Mouse (Mus musculus): ENCODE results near the gene Slc6a12. TPM values are rescaled to one million over a fixed set of nuclear protein-coding genes. Genes with fewer than 3 reads are reported as not detected.

The Slc6a12 gene
- polyA plus RNA-seq, 1 experiment from 2014 or later: 0.08 TPM

- H3K4me3 ChIP-seq (replicated peaks): no peak overlapping the region
- no peaks in the 10 kb centered on the region for H3K9me3 ChIP-seq
- no peaks in the 10 kb centered on the region for H3K36me3 ChIP-seq (replicated peaks)
- no peak for ATAC-seq (ENCODE audit: low FRiP score)
- 78% methylated on average over 10 of the region's 10 CpGs for WGBS
- no peak overlapping the region for H3K4me2 ChIP-seq
- H3K4me1 ChIP-seq: peaks cover 11% of the 10 kb centered on the region
- no peak overlapping the region for H3K9ac ChIP-seq
- H3K27ac ChIP-seq: no peak overlapping the region
- H3K27me3 ChIP-seq: no peaks in the 10 kb centered on the region
These were observed 16.3 kb upstream of the Slc6a12 start for GRCm38 (mm10) chr6:121326486-121327069.

- Histone ChIP-seq H3K27ac (no peak overlapping the region), H3K4me1 (peaks cover 11% of the 10 kb centered on the region), H3K4me3 (replicated peaks) (no peak overlapping the region), H3K4me2 (no peak overlapping the region), H3K27me3 (no peaks in the 10 kb centered on the region), H3K9me3 (no peaks in the 10 kb centered on the region), H3K9ac (no peak overlapping the region), H3K36me3 (replicated peaks) (no peaks in the 10 kb centered on the region)
- 53% methylated on average over 9 of the region's 9 CpGs for WGBS
- no peak for ATAC-seq (ENCODE audit: low FRiP score)
These were observed 14.4 kb upstream of the Slc6a12 start for GRCm38 (mm10) chr6:121328417-121328884.

GRCm38 (mm10) chr6:121329848-121330508, 12.9 kb upstream of the Slc6a12 start:
- 7% methylated on average over 10 of the region's 10 CpGs for WGBS
- H3K9me3 ChIP-seq: no peaks in the 10 kb centered on the region
- H3K4me1 ChIP-seq: peaks cover 11% of the 10 kb centered on the region
- no peaks in the 10 kb centered on the region for H3K36me3 ChIP-seq (replicated peaks)
- H3K4me3 ChIP-seq (replicated peaks): no peak overlapping the region
- H3K9ac ChIP-seq: no peak overlapping the region
- no peak overlapping the region for H3K4me2 ChIP-seq
- H3K27ac ChIP-seq: 0 out of 2 replicates have a peak overlapping the region, but pooled peaks have one; percentile 36
- no peaks in the 10 kb centered on the region for H3K27me3 ChIP-seq
- ATAC-seq (ENCODE audit: low FRiP score): peak; percentile 56; the same call in 1 of the 2 replicates

- Histone ChIP-seq H3K27ac (no peak overlapping the region), H3K4me1 (no peaks in the 10 kb centered on the region; the same call in 1 of the 2 replicates), H3K27me3 (peaks cover 3% of the 10 kb centered on the region), H3K9me3 (no peaks in the 10 kb centered on the region), H3K36me3 (replicated peaks) (no peaks in the 10 kb centered on the region), H3K4me2 (no peak overlapping the region), H3K4me3 (replicated peaks) (no peak overlapping the region), H3K9ac (no peak overlapping the region)
- 90% methylated on average over 9 of the region's 9 CpGs for WGBS
- no peak for ATAC-seq (ENCODE audit: low FRiP score)
These were observed 7.0 kb upstream of the Slc6a12 start for GRCm38 (mm10) chr6:121335841-121336240.

- Histone ChIP-seq H3K4me1 (no peaks in the 10 kb centered on the region; the same call in 1 of the 2 replicates), H3K9me3 (no peaks in the 10 kb centered on the region), H3K4me3 (replicated peaks) (no peak overlapping the region), H3K9ac (no peak overlapping the region), H3K27me3 (peaks cover 3% of the 10 kb centered on the region), H3K4me2 (no peak overlapping the region), H3K36me3 (replicated peaks) (no peaks in the 10 kb centered on the region), H3K27ac (no peak overlapping the region)
- ATAC-seq (ENCODE audit: low FRiP score): no peak
- 77% methylated on average over 8 of the region's 8 CpGs for WGBS
These were observed 6.3 kb upstream of the Slc6a12 start for GRCm38 (mm10) chr6:121336558-121336957.

GRCm38 (mm10) chr6:121337229-121337628, 5.6 kb upstream of the Slc6a12 start:
- Histone ChIP-seq H3K4me1 (no peaks in the 10 kb centered on the region; the same call in 1 of the 2 replicates), H3K4me3 (replicated peaks) (no peak overlapping the region), H3K9me3 (no peaks in the 10 kb centered on the region), H3K36me3 (replicated peaks) (no peaks in the 10 kb centered on the region), H3K9ac (no peak overlapping the region), H3K27ac (no peak overlapping the region), H3K4me2 (no peak overlapping the region), H3K27me3 (peaks cover 3% of the 10 kb centered on the region)
- 93% methylated on average over 9 of the region's 9 CpGs for WGBS
- no peak for ATAC-seq (ENCODE audit: low FRiP score)

GRCm38 (mm10) chr6:121337770-121338518, 4.9 kb upstream of the Slc6a12 start:
- Histone ChIP-seq H3K27ac (no peak overlapping the region), H3K27me3 (peaks cover 8% of the 10 kb centered on the region), H3K9me3 (no peaks in the 10 kb centered on the region), H3K9ac (no peak overlapping the region), H3K4me2 (no peak overlapping the region), H3K4me1 (no peaks in the 10 kb centered on the region; the same call in 1 of the 2 replicates), H3K4me3 (replicated peaks) (no peak overlapping the region), H3K36me3 (replicated peaks) (no peaks in the 10 kb centered on the region)
- 28% methylated on average over 3 of the region's 3 CpGs for WGBS
- peak; percentile 74 for ATAC-seq (ENCODE audit: low FRiP score)

GRCm38 (mm10) chr6:121338519-121338896, 4.4 kb upstream of the Slc6a12 start:
- no peak overlapping the region for H3K4me2 ChIP-seq
- H3K27ac ChIP-seq: no peak overlapping the region
- no peaks in the 10 kb centered on the region for H3K9me3 ChIP-seq
- H3K27me3 ChIP-seq: peaks cover 8% of the 10 kb centered on the region
- no peak overlapping the region for H3K4me3 ChIP-seq (replicated peaks)
- no peak overlapping the region for H3K9ac ChIP-seq
- H3K4me1 ChIP-seq: no peaks in the 10 kb centered on the region; the same call in 1 of the 2 replicates
- H3K36me3 ChIP-seq (replicated peaks): no peaks in the 10 kb centered on the region
- no peak for ATAC-seq (ENCODE audit: low FRiP score)
- WGBS: 62% methylated on average over 4 of the region's 4 CpGs

GRCm38 (mm10) chr6:121341650-121342049, 1.2 kb upstream of the Slc6a12 start:
- no peaks in the 10 kb centered on the region for H3K36me3 ChIP-seq (replicated peaks)
- H3K9ac ChIP-seq: no peak overlapping the region
- WGBS: 86% methylated on average over 6 of the region's 6 CpGs
- H3K27me3 ChIP-seq: peaks cover 16% of the 10 kb centered on the region
- H3K4me3 ChIP-seq (replicated peaks): no peak overlapping the region
- H3K4me2 ChIP-seq: no peak overlapping the region
- H3K9me3 ChIP-seq: no peaks in the 10 kb centered on the region
- H3K4me1 ChIP-seq: no peaks in the 10 kb centered on the region; the same call in 1 of the 2 replicates
- no peak for ATAC-seq (ENCODE audit: low FRiP score)
- no peak overlapping the region for H3K27ac ChIP-seq

GRCm38 (mm10) chr6:121343771-121344123, 871 bp downstream of the Slc6a12 start:
- no peak for ATAC-seq (ENCODE audit: low FRiP score)
- H3K27ac ChIP-seq: no peak overlapping the region
- 73% methylated on average over 6 of the region's 6 CpGs for WGBS
- H3K9me3 ChIP-seq: no peaks in the 10 kb centered on the region
- no peaks in the 10 kb centered on the region for H3K4me1 ChIP-seq
- peaks cover 16% of the 10 kb centered on the region; the same call in 1 of the 2 replicates for H3K27me3 ChIP-seq
- H3K9ac ChIP-seq: no peak overlapping the region
- no peaks in the 10 kb centered on the region for H3K36me3 ChIP-seq (replicated peaks)
- no peak overlapping the region for H3K4me3 ChIP-seq (replicated peaks)
- no peak overlapping the region for H3K4me2 ChIP-seq

- ATAC-seq (ENCODE audit: low FRiP score): no peak
- WGBS: 71% methylated on average over 5 of the region's 5 CpGs
These were observed 1.5 kb downstream of the Slc6a12 start for GRCm38 (mm10) chr6:121344329-121344728.

GRCm38 (mm10) chr6:121346428-121346827, 3.6 kb downstream of the Slc6a12 start:
- Histone ChIP-seq H3K9ac (no peak overlapping the region), H3K9me3 (no peaks in the 10 kb centered on the region), H3K4me1 (no peaks in the 10 kb centered on the region), H3K27me3 (peaks cover 13% of the 10 kb centered on the region; the same call in 1 of the 2 replicates), H3K27ac (no peak overlapping the region), H3K4me2 (no peak overlapping the region), H3K4me3 (replicated peaks) (no peak overlapping the region), H3K36me3 (replicated peaks) (no peaks in the 10 kb centered on the region)
- 45% methylated on average over 8 of the region's 8 CpGs for WGBS
- no peak for ATAC-seq (ENCODE audit: low FRiP score)

More at GRCm38 (mm10) chr6:121344329-121344728, 1.5 kb downstream of the Slc6a12 start:
- H3K4me1 ChIP-seq: no peaks in the 10 kb centered on the region
- no peaks in the 10 kb centered on the region for H3K9me3 ChIP-seq
- no peak overlapping the region for H3K4me2 ChIP-seq
- H3K27ac ChIP-seq: no peak overlapping the region
- H3K9ac ChIP-seq: no peak overlapping the region
- H3K27me3 ChIP-seq: peaks cover 13% of the 10 kb centered on the region; the same call in 1 of the 2 replicates
- no peaks in the 10 kb centered on the region for H3K36me3 ChIP-seq (replicated peaks)
- no peak overlapping the region for H3K4me3 ChIP-seq (replicated peaks)

All from forebrain, embryonic 12.5 days (tissue).